Mouse (Mus musculus) kidney, adult 11 months (tissue): ENCODE results near the gene Ddi2.
"Not testable (repeated sequence)": the region's sequence is repeated elsewhere in the genome, so short reads cannot be mapped to it uniquely, and the experiment has no call there.

Experiments
- DNase-seq: peaks from one replicate; pipeline ENCODE4 v3.0.0; 2022

Ddi2 gene

DNA sequence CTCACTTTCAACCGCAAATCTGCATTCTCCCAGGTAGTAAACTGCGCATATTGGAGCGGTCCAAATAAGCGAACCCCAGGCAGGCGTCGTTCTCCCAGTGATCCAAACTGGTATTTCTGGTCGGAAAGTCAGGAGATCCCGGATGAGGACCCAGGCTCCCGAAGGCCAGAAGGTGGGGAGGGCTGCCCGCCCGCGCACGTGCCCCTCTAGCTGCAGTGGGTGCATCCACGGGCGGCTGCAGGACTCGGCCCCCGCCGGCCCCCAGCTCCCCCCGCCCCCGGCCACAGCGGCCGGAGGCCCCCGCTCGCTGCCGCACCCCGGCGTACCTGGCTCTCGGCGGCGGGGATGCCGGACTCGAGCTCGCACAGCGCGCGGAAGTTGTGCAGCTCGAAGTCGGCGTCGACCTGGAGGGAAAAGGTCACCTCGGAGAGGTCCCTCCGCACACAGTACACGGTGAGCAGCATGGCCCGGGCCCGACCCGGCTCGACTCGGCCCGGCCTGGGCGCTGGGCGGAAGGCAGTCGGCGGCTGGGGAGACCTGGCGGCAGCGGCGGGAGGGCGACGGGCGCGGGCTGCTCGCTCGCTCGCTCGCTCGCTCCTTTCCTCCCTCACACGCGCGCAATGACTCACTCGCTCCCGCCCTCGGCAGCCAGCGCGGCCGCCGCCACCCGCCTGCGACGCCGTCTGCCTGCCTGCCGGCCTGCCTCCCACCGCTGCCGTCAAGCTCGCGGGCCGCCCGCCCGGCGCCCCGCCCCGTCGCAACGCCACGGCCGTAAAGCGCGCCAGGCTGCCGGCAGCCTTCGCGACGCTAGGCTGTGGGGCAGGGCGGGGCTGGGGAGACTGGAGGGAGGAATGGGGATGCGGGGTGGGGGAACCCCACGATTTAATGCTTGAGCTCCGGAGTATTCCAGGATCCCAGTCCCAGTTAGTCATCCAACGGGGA lies at the start of gene Ddi2:
Gene Ddi2, minus strand, starts transcription at position 689 of the 942 bp plus-strand sequence.
- peak; percentile 83 for DNase-seq

DNA sequence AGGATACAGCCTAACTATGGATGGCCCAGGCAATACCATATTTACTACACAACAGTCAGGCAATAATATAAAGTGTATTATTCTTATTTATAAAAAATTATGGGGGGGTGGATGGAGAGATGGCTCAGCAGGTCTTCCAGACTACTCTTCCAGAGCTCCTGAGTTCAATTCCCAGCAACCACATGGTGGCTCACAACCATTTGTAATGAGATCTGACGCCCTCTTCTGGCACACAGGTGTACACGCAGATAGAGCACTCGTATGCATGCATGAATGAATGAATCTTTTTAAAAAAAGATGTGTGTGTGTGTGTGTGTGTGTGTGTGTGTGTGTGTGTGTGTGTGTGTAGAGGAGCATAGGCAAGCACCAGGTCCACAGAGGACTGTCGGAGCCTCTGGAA lies 49.8 kb upstream of the Ddi2 start:
- DNase-seq, result not testable (repeated sequence)

DNA sequence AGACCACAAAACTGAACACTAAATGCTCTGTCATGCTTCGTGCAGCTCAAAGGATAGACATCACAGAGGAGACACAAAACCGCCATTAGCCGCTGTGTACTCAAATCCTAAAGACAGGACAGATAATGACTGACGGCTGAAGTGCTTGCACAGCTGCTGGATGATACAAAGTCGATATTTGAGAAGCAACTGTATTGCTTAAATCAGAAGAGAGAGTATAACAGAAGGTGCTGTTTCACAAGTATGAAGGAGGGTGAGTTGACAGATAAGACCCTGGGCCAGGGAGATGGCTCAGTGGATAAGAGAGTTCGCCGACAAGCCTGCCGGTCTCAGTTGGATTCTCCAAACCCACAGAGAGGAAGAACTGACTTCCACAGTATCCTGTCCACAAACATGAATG lies 48.6 kb upstream of the Ddi2 start:
- DNase-seq, result no peak

DNA sequence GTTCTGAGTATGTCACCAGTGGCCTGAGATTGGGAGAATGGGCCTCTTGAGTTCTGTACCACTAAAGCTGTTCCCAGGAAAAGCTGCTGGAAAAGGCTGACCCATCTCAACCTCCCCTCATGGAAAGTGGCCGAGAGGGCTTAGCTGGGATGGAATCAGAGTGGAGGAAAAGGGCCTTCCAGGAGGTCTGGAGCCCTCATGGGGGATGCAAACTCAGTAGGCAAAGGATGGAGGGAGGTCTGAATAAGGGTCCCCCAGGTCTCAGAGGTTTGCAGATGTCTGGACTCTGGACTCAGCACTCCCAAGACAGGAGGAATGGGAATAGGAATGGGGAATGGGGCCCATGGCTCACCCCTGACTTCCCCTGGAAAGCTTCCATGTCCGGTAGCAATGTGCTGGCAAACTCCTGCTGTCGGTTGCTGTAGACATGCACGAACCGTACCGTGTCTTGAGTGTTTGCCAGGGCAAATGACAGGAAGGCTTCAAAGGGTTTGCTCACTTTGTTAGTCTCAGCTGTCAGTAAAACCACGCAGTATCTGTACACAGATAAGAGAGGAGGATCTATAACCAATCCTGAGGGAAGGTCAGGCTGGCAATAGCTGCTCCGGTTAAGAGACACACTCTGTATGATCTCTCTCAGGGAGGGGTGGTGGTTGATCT lies 46.4 kb upstream of the Ddi2 start:
- DNase-seq, result no peak

DNA sequence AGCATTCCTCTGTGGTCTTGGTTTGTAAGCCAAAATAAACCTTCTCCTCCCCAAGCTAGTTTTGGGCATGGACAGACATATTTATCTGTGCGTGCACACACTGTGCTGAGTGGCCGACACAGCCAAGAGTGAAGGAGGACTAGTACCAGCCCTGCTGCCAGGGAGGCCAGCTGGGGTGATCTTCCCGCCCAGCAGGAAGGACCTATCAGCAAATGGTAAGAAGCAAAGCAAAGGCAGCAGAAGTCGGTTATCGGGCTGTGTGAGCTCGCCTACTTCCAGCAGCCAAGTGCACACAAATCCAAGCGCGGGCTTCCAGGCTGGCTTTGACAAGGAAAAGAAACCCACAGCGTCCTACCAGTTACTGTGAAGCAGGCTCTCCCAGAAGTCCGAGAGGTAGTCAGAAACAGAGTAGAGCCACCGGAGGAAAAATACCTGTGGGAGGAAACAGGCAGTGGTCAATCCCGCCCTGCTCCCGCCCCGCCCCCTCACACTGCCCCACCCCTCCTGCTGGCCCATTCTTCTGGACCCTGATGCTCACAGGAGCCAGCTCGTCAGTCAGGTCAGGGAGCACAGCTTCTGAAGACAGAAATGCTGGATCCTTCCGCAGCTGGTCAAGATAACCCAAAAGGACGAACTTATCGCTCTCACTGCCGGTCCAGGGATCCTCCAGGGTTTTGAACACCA lies 44.3 kb upstream of the Ddi2 start:
- no peak for DNase-seq

DNA sequence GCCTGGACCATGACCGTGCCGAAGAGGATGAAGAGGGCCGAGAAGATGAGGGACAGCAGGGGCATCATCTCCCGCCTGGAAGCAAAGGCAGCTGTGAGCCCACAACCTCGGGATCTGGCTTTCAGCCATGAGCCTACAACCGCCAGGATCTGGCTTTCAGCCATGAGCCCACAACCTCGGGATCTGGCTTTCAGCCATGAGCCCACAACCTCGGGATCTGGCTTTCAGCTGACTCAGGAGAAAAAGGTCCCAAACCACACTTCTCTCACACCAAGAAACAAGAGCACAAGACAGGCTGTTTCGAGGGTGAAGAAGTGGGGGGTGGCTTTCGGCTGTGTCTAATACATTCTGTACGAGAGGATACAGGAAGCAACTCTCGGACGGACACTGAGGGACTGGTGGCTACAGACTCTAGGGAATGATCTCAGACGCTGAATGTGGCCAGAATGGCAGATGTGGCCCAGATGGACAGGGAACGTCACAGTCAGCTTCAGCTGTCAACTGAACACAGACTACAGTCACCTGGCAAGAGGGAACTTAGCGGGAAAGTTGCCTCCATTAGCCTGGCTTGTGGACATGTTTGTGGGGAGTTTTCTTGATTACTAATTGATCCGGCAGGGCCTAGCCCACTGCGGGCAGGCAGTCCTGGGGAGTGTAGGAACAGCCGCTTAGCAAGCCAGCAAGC lies 43.6 kb upstream of the Ddi2 start:
- peak; percentile 30 for DNase-seq

DNA sequence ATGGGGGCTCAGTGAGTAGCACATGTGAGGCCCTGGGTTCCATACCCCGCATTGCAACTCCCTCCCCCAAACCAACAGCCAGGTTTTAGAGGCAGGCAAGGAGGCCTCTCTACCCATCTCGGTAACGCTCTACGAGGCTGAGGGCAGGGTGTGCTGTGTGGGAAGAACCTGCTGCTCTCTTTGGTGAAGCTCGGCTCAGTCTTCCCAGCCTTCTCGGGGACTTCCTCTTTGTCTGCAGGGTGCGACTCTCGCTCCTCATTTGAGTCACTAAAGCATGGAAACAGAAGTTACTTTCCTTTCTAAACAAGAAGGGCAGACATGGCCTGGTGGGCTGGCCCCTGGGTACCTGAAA lies 43.1 kb upstream of the Ddi2 start:
- no peak for DNase-seq

DNA sequence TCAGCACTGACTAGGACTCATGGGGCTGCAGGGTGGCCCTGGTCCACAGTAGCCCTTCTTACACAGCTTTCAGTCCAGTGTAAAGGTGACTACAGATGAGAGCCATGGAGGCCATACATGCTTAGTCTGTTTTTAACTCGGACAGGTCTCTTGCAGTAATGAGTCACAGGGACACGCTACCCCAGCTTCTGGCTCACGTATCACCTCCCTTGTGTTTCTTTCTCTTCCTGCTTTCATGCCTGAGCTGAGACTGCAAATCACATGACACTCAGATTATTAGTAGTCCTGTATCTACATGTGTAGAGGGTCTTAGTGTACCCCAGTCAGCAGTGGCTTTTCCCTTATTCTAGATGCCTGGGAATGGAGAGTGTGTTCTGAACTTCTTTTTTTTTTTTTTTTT lies 41.8 kb upstream of the Ddi2 start:
- DNase-seq, result no peak

DNA sequence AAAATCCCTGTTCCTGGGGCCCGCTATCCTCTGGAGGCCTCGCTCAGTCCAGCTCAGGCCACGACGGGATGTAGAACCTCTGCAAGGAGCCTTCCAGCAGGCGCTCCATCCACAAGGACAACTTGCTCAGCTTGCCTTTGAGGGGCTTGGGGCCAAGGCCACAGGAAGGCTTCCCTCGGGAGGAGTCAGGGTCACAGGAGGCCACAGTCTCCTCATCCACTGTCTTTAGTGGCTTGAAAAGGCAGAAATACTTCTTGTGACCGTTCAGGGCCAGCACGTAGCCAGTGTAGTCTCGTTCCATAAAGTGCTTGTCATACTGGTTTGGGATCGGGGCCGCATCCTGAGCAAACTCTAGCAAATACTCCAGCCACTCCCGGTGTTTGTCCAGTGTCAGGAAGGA lies 40.3 kb upstream of the Ddi2 start:
- DNase-seq, result no peak

DNA sequence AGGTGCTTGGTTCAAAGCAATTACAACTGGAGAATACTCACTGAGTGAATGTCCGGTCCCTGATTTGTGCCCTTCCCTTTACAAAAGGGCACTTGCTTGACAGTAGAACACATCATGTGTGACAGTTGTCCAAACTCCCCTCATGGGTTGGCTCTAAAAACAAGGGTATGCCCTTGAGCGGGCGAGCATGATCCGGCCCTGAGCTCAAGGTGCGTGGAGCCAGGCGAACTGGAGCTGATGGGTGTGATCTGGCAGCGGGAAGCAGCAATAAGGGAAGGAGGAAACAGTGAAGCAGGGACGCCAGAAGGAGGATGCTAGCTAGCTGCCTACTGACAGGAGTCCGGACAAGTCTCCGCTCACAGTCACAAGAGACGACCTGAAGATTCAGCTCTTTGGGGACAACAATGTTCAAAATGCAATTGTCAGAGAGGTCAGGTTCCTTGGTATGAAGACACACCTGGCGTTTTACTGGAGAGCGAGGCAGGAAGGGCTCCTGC lies 38.9 kb upstream of the Ddi2 start:
- DNase-seq, result no peak

DNA sequence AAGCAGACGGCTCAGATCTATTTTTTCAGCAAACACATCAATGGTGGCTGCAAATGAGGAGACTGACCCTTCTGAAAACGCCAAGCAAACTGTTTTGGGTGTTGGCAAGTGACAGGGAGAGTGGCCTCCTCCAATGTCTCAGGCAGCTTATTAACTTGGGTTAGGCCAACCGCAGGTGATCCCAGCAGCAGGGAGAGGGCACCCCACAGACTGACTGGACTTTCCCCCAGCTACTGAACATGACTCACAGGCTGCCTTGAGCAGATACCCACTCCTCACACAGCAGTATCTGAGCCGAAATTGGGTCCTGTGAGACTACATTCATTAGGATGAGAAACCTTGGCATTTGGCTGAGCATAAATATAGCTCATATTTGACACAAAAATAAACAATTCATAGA lies 37.7 kb upstream of the Ddi2 start:
- DNase-seq, result peak; percentile 33

DNA sequence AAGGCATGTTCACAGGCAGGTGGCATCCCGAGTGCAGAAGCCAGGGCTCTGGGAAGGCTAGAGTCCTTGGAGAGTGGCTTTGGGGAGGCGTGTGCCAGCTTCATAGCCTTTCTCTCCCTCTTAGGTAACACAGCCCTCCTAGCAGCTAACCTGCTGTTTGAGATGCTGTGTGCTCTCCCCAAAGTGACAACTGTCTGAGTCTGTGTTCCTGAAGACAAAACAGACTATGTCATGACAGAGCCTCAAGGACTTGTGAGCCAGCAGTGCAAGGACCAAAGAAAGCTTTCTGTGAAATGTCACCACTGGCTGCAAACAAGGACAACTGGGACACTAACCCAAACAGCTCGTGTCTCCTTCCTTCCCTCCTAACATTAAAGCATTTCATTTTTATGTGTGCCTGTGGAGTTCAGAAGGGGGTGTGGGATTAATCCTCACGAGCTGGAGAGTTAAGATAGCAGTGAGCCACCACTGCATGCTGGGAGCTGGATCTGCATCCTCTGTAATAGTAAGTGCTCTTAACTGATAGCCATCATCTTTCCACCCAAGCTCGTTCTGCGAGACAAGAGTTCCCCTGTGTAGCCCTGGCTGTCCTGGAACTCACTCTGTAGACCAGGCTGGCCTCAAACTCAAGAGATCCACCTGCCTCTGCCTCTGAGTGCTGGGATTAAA lies 35.8 kb upstream of the Ddi2 start:
- DNase-seq, result no peak

DNA sequence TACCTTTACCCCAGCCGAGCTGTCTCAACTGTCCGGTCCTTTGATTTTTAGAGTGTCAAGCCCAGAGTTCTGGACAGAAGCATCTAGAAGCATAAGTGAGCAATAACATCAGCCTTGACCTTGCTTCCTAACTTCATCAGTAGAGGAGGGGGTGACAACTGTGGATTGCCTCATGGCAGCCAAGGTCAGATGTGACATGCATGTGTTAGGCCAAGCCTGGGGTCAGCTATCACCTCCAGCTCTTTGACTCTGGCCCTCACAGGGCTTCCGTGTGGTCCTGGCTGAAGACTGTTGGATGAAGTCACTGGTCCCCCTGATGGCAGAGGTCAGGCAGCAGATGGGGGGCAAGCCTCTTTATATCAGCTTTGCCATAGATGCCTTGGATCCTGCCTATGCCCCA lies 33.9 kb upstream of the Ddi2 start:
- DNase-seq, result no peak

DNA sequence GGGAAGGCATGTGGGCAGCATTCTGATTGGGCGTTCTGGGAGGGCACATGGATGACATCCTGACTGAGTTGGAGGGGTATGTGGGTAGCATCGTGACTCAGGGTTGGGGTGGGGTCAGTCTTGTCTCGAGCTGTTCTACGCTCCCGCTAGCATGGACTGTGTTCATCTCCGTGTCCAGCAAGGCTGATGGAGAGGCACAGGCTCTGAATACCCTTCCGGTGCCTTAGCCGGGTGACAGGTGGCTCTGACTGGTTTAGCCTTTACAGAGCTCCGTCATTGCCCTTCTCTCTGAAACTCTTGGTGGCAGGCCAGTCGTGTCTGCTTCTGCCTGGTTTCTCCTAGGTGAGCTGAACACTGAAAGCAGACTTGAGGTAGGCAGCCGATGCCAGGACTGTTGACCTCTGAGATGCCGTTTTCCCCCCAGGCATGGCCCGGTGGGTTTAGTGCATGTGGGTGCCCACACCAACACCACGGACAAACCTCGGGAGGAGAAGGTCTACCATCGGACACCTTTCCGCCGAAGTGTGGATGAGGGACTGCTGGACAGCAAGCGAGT lies 32.2 kb upstream of the Ddi2 start:
- DNase-seq, result peak; percentile 48

DNA sequence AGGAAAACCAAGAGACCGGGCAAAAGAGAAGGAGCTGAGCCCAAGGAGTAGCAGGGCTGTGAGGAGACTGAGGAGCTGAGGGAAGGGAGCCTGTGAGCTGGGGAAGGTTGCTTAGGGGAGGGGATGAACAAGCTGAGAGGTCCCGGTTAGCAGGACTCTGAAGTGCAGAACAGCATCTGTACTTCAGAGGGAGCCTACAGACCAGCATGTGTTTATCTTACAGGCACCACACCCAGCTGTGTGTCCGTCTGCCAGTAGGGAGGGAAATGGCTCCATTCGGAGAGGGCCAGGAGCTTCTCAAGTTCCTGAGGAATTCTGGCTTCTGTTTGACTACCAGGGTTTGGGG lies 28.8 kb upstream of the Ddi2 start:
- no peak for DNase-seq

DNA sequence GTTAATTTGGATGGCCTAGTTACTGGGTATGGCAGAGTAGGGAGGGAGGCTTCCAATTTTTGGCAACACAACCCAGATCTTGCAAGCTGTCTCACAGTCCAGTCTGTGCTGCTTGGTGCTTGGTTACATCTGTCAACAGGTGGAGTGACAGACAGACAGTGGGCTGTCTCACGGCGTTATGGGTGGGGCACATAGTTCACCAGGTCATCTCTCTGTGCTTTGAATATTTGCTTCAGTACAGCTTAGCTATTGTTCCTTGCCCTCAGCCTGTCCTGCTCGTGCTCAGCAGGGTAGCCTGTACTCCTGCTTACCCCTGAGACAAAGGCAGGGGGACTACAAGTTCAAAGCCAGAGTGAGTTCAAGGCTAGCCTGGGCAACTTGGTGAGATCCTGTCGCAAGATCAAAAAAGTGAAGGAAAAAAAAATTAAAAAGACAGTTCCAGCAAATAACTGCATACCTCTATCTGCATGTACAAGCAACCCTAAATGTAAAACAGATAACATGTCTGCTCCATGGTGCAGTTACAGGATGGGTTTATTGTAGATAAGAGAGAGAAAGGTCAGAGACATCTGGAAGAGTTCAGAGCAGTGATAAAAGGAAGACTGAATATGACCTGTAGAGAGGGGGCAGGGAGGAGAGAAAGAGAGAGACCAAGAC lies 28.3 kb upstream of the Ddi2 start:
- no peak for DNase-seq

DNA sequence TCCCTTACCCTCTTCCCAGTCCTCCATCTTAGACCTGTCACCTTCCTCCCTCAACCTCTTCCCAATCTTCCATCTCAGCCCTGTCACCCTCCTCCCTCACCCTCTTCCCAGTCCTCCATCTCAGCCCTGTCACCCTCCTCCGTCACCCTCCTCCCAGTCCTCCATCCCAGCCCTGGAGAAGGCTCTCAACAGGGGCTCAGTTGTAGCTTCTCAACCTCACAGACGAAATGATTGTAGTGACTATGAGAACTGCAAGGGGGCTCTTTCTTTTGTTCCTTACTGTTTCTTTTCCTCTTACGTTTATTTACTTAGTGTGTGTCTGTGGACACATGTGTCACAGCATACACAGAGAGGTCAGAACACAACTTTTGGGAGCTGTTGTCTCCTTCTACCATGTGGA lies 27.6 kb upstream of the Ddi2 start:
- DNase-seq, result no peak

DNA sequence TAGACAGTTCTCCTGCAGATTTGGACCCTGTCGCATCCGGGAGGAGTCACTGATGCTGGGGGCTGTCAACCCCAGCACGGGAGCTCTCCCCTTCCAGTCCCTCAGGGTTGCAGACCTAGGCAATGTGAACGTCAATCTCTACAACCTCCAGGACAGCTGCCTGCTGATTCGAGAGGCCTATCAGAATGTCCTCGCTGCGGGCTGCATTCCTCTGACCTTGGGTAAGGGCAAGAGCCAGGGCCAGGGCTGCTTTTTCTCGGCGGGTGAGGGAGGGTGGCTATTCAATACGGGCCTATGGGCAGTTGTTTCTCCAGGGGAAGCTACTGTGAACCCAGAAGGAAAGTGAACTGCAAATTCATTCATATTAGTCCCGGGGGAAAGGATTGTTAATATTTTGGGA lies 26.3 kb upstream of the Ddi2 start:
- no peak for DNase-seq

DNA sequence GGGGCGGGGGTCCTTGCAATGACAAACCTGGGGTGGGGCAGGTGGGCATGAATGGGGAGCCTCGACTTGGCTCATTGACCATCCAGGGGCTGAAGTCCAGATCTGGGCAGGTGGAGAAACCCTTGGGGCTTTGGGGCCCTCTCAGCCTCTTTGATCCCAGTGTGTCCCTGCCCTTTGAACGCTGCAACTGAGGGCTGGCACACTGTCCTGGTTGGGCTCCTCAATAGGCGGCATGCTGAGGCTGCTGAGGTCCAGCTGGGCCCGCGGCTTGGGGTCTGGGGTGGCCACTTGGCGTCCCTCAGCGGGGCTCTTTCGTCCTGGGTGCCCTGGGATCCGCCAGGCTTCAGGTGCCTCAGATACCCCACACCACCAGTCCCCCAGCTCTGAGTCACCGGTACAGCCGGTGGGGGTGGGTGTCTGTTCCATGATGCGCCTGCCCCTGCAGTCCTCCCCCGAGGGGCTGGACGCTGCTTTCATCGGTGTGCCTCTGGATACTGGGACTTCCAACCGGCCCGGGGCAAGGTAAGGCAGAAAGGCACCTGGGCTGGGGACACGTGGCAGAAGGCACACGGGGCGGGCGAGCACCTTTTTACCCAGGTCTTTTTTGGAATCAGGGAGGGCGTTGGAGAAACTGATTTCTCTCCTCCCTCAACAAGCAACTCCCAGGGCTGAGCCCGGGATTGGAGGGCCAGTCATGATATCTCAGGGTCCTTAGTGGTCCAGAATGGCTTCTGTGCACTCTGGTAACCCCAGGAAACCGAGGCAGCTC lies 23.5 kb upstream of the Ddi2 start, which contains the start of gene Agmat:
Gene Agmat, plus strand, starts transcription at position 95 of the 769 bp plus-strand sequence.
- no peak for DNase-seq

DNA sequence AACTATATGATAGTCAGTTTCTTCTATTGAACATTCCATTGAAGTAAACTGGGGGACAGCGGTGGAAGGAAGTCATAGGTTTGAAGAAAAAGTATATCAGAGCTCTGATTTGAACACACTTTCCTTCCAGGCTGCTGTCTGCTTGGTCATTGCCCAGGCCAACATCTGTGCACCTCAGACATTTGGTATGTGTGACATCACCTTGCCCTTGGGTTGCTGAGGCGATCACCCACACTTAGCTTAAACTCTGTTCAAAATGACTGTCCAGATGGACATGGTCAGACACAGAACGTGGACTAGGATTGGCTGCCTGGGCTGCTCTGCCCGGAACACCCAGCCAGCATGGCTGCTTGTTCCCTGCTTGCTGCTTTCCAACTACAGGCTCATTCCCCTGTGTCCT lies 19.2 kb upstream of the Ddi2 start:
- DNase-seq, result no peak

DNA sequence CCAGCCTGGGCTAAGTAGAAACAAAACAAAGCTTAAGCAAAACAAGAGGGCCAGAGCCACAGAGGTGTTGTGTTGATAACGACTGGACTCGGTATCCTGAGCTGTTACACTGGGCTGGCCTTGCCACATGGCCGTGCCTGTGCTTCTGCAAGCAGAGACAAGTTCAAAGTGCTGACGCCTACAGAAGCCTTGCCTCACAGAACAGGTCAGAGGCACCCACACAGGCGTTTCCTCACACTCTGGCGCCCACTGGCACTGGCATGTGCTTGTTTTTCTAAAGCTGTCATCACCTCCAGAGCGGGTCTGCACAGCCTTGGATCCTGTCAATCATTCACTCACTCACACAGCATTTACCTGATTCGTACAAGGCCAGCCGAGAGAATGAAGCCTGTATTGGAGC lies 18.6 kb upstream of the Ddi2 start:
- DNase-seq, result peak; percentile 96
